Mouse (Mus musculus) myocyte (in vitro differentiated cells): ENCODE results near the gene Actl6a.
"Not testable (repeated sequence)": the region's sequence is repeated elsewhere in the genome, so short reads cannot be mapped to it uniquely, and the experiment has no call there.

Source experiments
- CEBPB ChIP-seq: IDR thresholded peaks from 2 replicates; pipeline ENCODE4 v1.6.1; 2011; ENCODE audit warnings: mild to moderate bottlenecking, moderate library complexity; ENCODE audit not compliant: poor library complexity, insufficient read depth, severe bottlenecking
- E2F4 ChIP-seq: IDR thresholded peaks from one replicate; pipeline ENCODE4 v1.6.1; 2011; ENCODE audit warnings: mild to moderate bottlenecking, control low read depth, moderate library complexity; ENCODE audit not compliant: insufficient read depth
- MAX ChIP-seq: IDR thresholded peaks from one replicate; pipeline ENCODE4 v1.6.1; 2011; ENCODE audit warnings: low read depth, mild to moderate bottlenecking, control low read depth
- MYOD1 ChIP-seq, 3 experiments: IDR thresholded peaks; one replicate each; pipeline ENCODE4 v1.6.1; 2011; ENCODE audit warnings: control low read depth in 2 of 3, low read depth in 2 of 3, mild to moderate bottlenecking in 2 of 3, moderate library complexity in 1 of 3; ENCODE audit not compliant: insufficient read length in 2 of 3, control insufficient read depth in 1 of 3
- MYOG ChIP-seq, 3 experiments: IDR thresholded peaks; one replicate each; pipeline ENCODE4 v1.6.1; 2011; ENCODE audit warnings: control low read depth in 2 of 3, low read depth in 2 of 3, mild to moderate bottlenecking in 2 of 3; ENCODE audit not compliant: insufficient read length in 2 of 3, control insufficient read depth in 1 of 3, insufficient read depth in 1 of 3
- POLR2A ChIP-seq: IDR thresholded peaks from one replicate; pipeline ENCODE4 v1.6.1; 2011; ENCODE audit warnings: low read depth, mild to moderate bottlenecking, control low read depth, moderate library complexity; ENCODE audit not compliant: insufficient read length
- POLR2AphosphoS2 ChIP-seq: IDR thresholded peaks from one replicate; pipeline ENCODE4 v1.6.1; 2011; ENCODE audit warnings: low read depth, control low read depth; ENCODE audit not compliant: insufficient read length
- REST ChIP-seq: IDR thresholded peaks from one replicate; pipeline ENCODE4 v1.6.1; 2011; ENCODE audit warnings: mild to moderate bottlenecking, control low read depth, moderate library complexity; ENCODE audit not compliant: insufficient read depth, insufficient read length
- SRF ChIP-seq: IDR thresholded peaks from one replicate; pipeline ENCODE4 v1.6.1; 2011; ENCODE audit warnings: low read depth; ENCODE audit not compliant: control insufficient read depth, insufficient read length
- TCF12 ChIP-seq: IDR thresholded peaks from one replicate; pipeline ENCODE4 v1.6.1; 2011; ENCODE audit warnings: mild to moderate bottlenecking, control low read depth; ENCODE audit not compliant: poor library complexity, insufficient read depth, severe bottlenecking
- TCF3 ChIP-seq: IDR thresholded peaks from one replicate; pipeline ENCODE4 v1.6.1; 2011; ENCODE audit warnings: low read depth, control low read depth; ENCODE audit not compliant: insufficient read length
- USF1 ChIP-seq: IDR thresholded peaks from one replicate; pipeline ENCODE4 v1.6.1; 2011; ENCODE audit warnings: low read depth, mild to moderate bottlenecking, control low read depth, moderate library complexity

DNA sequence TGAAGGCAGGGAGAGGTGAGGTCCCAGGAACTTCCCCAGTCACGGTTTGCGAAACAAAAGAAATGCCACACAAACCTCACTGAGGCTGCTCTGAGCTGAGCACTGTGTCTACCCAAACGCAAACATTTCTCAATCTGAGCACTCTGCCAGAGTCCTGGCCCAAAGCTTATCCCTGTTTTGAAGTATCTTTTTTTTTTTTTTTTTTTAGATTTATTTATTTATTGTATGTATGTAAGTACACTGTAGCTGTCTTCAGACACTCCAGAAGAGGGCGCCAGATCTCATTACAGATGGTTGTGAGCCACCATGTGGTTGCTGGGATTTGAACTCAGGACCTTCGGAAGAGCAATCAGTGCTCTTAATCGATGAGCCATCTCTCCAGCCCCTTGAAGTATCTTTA is 2.1 kb upstream of the Actl6a start:
- TF ChIP-seq CEBPB; POLR2A; POLR2AphosphoS2; MAX; USF1; TCF12; SRF; TCF3; E2F4; MYOD1 (IDR thresholded peaks at IDR 0.05; ENCODE audit: control insufficient read depth in 1 of 3, insufficient read length in 2 of 3, low read depth in 2 of 3); MYOG (IDR thresholded peaks at IDR 0.05; ENCODE audit: control insufficient read depth in 1 of 3, insufficient read depth in 1 of 3, insufficient read length in 2 of 3, low read depth in 2 of 3); REST: not testable (repeated sequence)
